Mouse (Mus musculus): ENCODE data around the gene Arf3.

DNA sequence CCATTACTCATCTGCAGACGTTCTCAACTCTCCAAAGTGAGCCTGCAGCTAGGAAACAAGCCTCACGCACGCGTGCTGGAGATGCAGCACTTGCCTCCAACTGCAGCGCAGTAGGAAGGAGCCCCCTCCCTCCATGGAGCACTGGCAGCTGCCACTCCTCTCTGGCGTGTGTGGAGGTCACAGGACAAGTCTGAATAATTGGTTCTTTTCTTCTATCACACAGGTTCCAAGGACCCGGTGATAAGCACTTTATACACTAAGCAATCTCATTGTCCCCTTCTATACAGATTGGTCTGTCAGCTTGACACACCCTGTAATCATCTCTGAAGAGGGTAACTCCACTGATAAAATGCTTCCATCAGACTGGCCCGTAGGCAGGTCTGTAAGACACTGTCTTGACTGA is 10.0 kb downstream of the Arf3 start:
- TF ChIP-seq CHD2 (IDR thresholded peaks at IDR 0.05; ENCODE audit: low read length) (no peak), RCOR1 (IDR thresholded peaks at IDR 0.05; ENCODE audit: low read depth, low read length) (peak; percentile 88), MEF2A (IDR thresholded peaks at IDR 0.05; ENCODE audit: extremely low read depth, insufficient replicate concordance, low read depth, low read length, poor library complexity, severe bottlenecking) (no peak), POLR2A (IDR thresholded peaks at IDR 0.05; ENCODE audit: control insufficient read depth in 1 of 2, insufficient read depth in 1 of 2, low read depth in 1 of 2, low read length in 2 of 2, poor library complexity in 1 of 2) (no peak), CTCF (IDR thresholded peaks at IDR 0.05 in 2 of 3, conservative IDR thresholded peaks at IDR 0.05 in 1 of 3; ENCODE audit: control insufficient read depth in 1 of 3, insufficient read depth in 1 of 3, low read depth in 2 of 3, low read length in 3 of 3, poor library complexity in 1 of 3, severe bottlenecking in 1 of 3) (no peak), E2F4 (IDR thresholded peaks at IDR 0.05; ENCODE audit: borderline replicate concordance, low read depth, low read length) (no peak), BHLHE40 (IDR thresholded peaks at IDR 0.05; ENCODE audit: borderline replicate concordance, low read depth, low read length) (no peak), MXI1 (IDR thresholded peaks at IDR 0.05; ENCODE audit: low read depth, low read length) (no peak), HCFC1 (IDR thresholded peaks at IDR 0.05; ENCODE audit: low read depth, low read length) (no peak)

Measured in MEL (cell line).